Mouse (Mus musculus): ENCODE data around the gene Fgg.

Fgg gene

DNA sequence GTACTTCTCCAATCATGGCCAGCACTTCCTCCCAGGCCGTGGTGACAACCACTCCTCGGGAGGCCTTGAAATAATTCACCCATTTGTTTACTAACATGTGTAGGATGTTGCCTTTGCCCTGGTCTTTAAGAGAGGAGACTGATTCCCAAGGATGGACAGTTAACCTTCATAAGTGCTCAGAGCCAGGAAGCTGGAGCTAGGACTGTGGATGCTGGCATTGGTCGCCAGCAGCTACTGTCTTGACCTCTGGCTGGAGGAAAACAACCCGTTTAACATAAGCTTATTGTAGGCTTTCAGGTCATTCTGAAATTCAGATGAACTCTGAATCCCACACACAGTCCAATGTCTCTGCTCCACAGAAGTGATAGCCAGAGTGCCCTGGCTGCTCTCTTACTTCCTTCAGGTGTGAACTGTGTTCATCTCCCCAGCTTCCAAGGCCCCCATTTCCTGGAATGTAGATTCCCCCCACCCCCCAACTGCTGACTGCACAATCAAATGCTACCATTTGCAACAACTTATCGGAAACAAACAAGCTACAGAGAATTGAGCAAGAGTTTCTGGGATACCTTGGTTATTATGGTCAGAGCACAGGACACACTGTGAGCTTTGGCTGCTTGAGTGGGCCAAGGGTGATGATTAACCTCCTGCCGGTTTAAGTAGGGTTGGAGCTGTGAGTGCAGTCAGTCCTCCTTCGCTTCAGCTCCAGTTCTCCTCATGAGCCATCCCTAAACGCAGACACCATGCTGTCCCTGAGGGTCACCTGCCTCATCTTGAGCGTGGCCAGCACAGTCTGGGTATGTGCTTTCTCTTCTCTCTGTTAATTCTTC lies 18.2 kb downstream of the Fgg start, which contains the start of gene Fga:
Fga (plus strand) TSS at position 602 of the 827 bp plus-strand sequence.
- no peak for DNase-seq (ENCODE audit: low read depth in 1 of 2, low spot score in 2 of 2)

DNA sequence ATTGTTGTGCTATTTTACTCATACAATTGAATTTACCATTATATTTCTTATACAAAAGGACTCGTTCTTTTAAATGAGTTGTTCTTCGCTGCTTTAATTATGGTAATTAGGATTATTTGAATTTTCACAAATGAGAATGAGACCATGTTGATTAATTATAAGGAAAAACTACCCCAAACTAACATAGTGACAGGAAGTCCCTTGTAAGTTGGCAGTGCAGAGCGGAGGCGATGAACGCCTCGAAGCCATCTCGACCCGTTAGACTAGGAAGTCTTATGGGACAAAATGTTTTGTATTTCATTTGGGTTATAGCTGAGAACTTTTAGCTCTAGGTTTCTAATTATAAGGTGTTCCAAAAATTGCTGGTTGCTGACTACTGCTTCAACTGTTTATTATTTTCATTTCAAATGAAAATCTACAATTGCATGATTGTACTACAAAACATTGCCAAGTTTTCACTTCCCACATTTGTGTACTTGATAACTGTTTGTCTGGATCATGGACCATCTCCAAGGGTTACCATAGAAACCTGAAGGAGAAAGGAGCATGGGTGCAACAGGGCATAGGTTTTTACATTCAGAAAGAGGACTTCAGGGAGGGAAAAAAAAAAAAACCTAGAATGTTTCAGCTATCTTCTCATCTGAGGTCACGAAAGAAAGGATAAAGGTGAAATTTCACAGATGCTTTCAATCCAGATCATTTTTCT lies 20.2 kb downstream of the Fgg start:
- no peak for DNase-seq (ENCODE audit: low read depth in 1 of 2, low spot score in 2 of 2)

DNA sequence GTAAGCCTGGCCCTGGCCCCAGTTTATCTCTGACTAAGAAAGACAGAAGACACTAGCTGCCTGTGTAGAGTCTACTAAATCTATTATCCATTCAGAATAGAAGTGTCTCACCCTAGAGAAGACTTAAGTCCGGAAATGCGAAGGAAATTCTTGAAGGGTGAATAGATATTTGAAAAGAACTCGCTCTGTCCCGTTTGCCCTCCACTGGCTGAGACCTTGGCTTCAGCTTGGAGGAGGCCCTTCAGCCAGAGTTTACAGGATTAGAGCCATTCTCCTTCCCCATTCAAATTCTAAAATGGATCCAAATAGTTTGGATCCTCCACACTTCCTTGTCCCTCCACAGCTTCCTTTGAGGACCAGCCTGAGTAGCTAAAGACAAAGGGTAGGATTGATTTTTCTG lies 22.8 kb downstream of the Fgg start:
- no peak for DNase-seq (ENCODE audit: low read depth in 1 of 2, low spot score in 2 of 2)

DNA sequence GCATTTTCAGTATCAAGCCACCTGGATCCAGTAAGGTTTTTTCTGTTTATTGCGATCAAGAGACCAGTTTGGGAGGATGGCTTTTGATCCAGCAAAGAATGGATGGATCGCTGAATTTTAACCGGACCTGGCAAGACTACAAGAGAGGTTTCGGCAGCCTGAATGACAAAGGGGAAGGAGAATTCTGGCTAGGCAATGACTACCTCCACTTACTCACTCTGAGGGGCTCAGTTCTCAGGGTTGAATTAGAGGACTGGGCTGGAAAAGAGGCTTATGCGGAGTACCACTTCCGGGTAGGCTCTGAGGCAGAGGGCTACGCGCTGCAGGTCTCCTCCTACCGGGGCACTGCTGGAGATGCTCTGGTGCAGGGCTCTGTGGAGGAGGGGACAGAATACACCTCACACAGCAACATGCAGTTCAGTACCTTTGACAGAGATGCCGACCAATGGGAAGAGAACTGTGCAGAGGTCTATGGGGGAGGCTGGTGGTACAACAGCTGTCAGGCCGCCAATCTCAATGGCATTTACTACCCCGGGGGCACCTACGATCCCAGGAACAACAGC lies 25.3 kb downstream of the Fgg start:
- DNase-seq (ENCODE audit: low read depth in 1 of 2, low spot score in 2 of 2), result no peak

DNA sequence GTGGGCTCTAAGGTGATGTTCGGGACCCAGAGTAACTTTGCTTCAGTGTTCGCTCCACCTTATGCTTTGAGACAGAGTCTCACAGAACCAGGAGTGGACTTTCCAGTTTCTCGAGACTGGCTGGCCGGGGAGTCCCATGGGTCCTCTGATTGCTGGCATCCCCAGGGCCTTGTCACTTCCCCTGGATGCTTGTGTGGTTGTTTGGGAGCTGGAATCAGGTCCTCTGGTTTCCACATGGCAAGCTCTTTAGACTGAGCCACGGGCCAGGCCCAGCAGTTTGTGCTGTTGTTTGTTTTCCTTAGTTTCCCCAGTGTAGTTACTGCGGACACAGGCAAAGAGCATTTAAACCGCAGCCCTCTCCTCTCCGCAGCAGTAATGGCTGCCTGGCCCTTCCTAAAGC lies 26.3 kb downstream of the Fgg start:
- no peak for DNase-seq (ENCODE audit: low read depth in 1 of 2, low spot score in 2 of 2)

DNA sequence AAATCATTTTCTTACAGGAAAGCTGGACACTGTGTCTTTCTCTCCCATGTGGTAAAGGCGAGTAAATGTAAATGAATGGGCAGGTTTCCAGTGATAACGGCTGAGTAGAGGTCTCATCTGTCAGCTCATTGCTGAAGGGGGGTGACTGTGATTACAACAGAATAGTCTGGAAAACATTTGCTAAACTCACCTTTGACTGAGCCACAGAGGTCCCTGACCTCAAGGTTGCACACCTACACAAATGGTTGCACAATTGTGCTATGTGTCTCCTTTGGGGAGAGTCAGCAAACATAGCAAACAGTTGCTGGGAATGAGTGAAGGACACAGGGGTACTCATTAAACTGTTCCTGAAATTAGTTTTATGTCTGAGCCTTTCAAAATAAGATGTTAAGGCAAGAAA lies 31.3 kb downstream of the Fgg start:
- no peak for DNase-seq (ENCODE audit: low read depth in 1 of 2, low spot score in 2 of 2)

DNA sequence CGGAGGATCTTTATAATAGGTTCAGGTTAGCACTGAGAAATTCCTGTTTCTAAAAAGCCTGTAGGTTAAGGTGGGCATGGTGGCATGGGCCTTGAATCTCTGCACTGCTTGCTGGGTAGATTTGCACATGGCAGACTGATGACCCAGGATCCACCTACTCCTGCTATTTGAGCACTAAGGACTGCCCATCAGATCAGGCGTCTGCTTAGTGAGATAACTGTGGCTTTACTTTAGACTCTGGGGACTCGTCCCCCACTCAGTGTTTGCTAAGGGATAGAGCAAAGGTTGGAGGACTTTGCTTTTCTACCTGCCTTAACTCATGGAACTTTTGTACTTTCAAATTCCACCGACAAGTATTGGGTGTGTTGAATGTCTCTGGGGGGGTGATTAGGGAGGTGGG lies 32.1 kb downstream of the Fgg start:
- DNase-seq (ENCODE audit: low read depth in 1 of 2, low spot score in 2 of 2), result no peak

DNA sequence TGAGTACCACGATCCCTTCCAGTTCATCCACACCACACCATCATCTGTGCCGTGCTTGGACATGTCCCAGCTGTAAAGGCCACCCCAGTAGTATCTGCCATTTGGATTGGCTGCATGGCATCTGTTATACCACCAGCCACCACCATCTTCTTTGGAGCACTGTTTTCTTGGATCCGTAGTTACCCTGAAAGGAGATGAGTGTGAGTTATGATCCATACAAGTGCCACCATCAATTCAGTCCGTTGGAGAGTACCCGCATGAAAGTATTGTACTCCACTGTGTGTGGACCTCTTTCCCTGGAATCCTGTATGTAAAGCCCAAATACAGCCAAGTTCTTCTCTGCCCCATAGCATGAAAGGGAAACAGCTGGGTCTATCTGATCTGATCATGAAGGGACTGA lies 34.9 kb downstream of the Fgg start:
- DNase-seq (ENCODE audit: low read depth in 1 of 2, low spot score in 2 of 2), result no peak

DNA sequence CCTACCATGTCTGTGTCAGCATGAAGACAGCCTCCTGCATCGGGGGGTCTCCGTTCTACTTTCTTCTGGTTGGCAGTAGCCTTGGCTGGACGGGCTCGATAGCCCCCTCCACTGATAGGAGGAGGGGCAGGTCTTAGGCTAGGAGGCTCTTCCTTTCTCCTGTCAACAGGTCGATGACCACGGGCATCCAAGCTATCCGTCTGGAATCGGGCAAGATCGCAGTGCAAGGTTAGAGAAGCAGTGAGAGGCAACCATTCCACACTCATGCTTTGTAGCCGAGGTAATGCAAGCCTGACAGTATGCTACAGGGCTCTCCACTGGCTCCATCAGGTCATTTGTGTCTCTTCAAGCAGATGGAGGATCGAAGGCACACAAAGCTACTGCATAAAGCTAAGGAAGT lies 39.1 kb downstream of the Fgg start:
- DNase-seq (ENCODE audit: low read depth in 1 of 2, low spot score in 2 of 2), result no peak

DNA sequence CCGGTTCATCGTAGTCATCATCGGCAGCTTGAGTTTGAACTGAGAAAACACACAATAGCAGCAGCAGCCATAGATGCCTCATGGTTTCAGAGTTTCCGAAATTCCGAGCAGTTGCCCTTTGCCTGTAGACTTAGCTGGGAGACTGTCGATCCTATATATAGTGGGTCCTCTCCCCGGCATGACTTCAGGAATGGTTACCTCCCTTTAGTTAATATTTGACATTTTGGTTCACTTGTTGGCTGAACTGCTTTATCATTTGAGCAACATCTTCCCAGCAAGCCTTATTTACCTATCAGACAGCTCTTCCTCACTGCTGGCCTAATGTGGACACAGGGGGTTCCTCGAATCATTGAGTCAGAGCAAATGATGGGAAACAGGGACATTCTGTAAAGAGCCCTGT lies 42.2 kb downstream of the Fgg start, which contains the start of gene Fgb:
Fgb (minus strand) TSS at position 184 of the 400 bp plus-strand sequence.
- no peak for DNase-seq (ENCODE audit: low read depth in 1 of 2, low spot score in 2 of 2)

DNA sequence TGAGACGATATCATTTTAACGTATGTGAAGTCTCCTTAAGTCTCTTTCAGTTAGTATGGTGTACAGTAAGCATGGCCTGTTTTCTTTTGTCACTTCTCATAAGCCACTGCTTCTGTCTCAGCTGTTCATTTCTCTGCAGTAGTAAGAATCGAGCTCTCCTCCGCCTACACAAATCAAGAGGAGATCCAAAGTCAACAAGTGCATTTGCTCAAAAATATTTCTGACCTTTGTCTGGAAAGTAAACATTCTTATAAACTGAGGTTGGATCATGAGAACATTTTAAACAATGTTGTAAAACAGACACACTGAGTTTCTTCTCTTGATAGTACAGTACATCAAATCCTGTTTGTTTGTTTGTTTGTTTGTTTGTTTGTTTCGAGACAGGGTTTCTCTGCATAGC lies 43.1 kb downstream of the Fgg start:
- DNase-seq (ENCODE audit: low read depth in 1 of 2, low spot score in 2 of 2), result no peak

DNA sequence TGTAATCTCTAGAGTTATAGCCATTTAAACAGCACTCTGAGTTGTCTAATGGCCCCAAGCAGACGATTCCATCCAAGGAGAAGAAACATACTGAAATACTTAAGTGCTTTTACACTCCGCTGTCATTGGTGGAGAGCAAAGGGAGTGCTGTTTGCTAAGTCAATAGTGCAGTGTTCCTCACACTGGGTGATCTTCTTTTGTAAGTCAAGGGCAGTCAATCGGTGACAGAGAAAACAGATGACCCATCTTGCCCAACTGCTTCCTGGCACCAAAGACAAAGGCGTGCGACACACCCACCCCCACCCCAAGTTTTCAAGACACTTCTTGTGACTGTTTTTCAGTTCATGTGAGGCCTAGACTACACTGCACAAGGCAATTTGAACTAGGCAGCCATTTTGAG lies 44.6 kb downstream of the Fgg start:
- no peak for DNase-seq (ENCODE audit: low read depth in 1 of 2, low spot score in 2 of 2)

DNA sequence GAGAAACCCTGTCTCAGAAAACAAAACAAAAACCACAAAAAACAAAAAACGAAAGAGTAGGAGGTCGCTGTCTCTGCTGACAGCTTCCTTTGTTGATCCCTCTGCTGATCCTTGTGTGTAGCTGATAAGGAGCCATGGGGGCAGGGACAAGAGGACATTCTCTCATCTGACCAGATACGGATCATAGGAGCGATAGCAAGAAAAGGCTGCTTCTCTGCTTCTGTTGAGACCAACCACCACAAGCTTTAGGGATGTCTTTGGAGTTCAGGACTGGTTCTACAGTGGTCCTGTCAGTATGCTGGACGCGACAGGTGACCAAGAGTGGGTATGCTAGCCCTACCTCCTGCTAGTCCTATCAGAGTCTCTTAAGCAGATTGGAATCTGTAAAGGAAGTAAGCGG lies 45.6 kb downstream of the Fgg start:
- no peak for DNase-seq (ENCODE audit: low read depth in 1 of 2, low spot score in 2 of 2)

DNA sequence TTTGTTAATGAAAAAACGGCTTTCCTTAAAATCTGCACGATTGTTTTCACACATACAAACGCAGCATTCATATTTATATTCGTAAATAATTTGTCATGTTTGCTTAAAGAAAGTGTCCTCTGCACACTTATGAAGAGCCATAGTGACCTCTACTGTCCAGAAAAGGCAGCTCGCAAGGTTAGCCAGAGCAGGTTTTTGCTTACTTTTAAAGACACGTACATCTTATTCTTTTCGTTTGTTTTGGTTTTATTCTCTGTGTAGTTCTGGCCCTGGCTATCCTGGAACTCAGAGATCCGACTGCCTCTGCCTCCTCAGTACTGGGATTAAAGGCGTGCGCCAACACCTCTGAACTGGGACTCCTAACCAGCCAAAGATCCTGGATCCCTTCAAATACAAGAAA lies 46.2 kb downstream of the Fgg start:
- DNase-seq (ENCODE audit: low read depth in 1 of 2, low spot score in 2 of 2), result no peak

DNA sequence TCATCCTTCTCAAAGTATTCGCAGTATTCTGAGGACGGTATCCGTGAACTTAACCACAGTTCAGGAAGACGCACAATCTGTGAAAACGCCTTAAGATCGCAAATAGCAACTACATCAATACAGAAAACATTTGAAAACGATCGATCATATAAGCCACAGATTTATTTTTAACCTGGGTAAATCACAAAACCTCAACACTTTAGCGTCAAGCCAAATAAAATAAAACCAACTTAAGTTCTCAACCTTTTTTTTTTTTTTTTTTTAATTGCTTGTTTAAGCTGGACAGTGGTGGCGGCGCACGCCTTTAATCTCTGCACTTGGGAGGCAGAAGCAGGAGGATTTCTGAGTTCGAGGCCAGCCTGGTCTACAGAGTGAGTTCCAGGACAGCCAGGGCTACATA lies 47.2 kb downstream of the Fgg start:
- DNase-seq (ENCODE audit: low read depth in 1 of 2, low spot score in 2 of 2), result no peak

DNA sequence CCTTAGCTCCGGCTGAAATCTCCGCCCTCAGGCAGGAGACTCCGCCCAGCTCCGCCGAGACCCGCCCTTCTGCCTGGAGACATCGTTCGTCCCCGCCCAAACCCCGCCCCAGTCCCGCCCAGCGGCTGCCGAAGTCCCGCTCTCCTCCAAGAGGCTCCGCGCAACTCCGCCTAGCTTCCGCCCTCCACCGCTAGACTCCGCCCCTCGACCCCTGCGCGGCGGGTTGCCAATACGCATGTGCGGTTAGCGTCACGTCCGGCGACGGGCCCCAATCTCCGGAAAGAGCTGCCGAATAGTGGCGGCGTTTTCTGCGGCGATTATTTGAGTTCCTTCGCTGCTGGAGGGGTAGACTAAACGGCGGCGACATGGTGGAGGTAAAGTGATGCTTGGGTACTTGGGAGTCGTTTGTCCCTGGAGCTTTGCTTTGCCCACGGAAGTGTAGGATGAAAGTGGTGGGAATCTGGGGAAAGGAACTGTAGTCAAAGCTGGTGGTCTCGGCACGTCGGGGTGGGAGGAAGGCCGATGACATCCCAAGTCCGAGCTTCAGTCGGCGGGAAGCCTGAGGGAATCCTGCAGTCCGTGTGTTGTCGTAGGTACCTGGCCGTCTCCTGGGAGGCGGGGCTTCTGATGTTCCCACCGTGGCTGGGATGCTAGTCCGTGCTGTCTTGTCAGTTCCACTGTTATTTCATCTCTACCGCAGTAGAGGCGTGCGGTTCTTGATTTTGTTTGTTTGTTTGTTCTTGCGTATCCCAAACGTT lies 47.9 kb downstream of the Fgg start, which contains the start of gene Plrg1:
Plrg1 (plus strand) TSS at position 242 of the 758 bp plus-strand sequence.
- DNase-seq (ENCODE audit: low read depth in 1 of 2, low spot score in 2 of 2), result peak; percentile 95 to 99

DNA sequence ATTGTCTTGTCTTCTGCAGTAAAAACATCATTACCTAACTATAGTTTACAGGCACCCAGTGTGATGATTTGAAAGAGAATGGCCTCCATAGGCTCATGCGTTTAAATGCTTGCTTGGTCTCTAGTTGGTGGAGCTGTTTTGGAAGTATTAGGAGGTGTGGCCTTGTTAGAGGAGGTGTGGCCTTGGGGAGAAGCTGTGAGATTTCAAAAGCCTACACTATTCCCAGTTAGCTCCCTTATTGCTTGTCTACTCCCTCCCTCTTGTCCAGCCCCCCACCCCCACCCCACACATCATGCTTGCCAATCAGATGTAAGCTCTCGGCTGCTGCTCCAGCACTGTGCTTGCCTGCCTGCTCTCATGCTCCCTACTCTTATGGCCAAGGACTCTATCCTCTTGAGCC lies 49.5 kb downstream of the Fgg start:
- DNase-seq (ENCODE audit: low read depth in 1 of 2, low spot score in 2 of 2), result no peak
